Mouse (Mus musculus) spleen, adult 2 months (tissue): ENCODE measurements around the gene F11.

ENCODE experiments used
- CTCF ChIP-seq: fragments of 200-500 bp; IDR thresholded peaks from 2 replicates; pipeline ENCODE4 v1.5.1; 2011; ENCODE audit warnings: mild to moderate bottlenecking, inconsistent platforms; ENCODE audit not compliant: insufficient read depth, insufficient read length, insufficient replicate concordance; ENCODE audit errors: extremely low read depth
- POLR2A ChIP-seq: fragments of 200-500 bp; IDR thresholded peaks from 2 replicates; pipeline ENCODE4 v1.6.1; 2011; ENCODE audit warnings: low read depth, low read length, inconsistent platforms

- no peak for TF ChIP-seq POLR2A
- TF ChIP-seq CTCF = no peak
These were observed 25.5 kb downstream of the F11 start for GRCm38 (mm10) chr8:45236164-45236912.
